Mouse (Mus musculus) layer of hippocampus, adult 6 months (tissue): ENCODE measurements around the gene Gm21292. TPM values are rescaled to one million over a fixed set of nuclear protein-coding genes. Genes with fewer than 3 reads are reported as not detected.

ENCODE experiments used
- long read RNA-seq, 2 experiments: library from polyadenylated mRNA; unstranded; transcript quantifications; one replicate each; pipeline ENCODE4 v2.0.0; 2019 to 2020
- polyA plus RNA-seq: library from polyadenylated mRNA; unstranded; fragments of <200 nt; fragmentation: Nextera tagmentation; gene quantifications from 2 replicates; pipeline ENCODE4 v1.2.3, GENCODE M21; 2021

The Gm21292 gene
- polyA plus RNA-seq, result not detected in 2 replicates
- long read RNA-seq, experiment 1, result 0 reads
- long read RNA-seq, experiment 2, result 0 reads

GRCm38 (mm10) chrY:9133824-9134223, at the start of gene Gm21292:
Gene Gm21292 (minus strand): TSS chrY:9133924.

Other genes starting within 250 kb of the Gm21292 start
- not detected in 2 replicates for gene Gm21721, start 68.3 kb upstream of the Gm21292 start, polyA plus RNA-seq
- not detected in 2 replicates for gene Gm21812, start 213.3 kb upstream of the Gm21292 start, polyA plus RNA-seq